Mouse (Mus musculus) stomach, embryonic 14.5 days (tissue): Measurements from ENCODE around the gene Pax7. TPM values are rescaled to one million over a fixed set of nuclear protein-coding genes. Genes with fewer than 3 reads are reported as not detected.
A peak's percentile ranks its signal among the peaks of the same experiment; 100 is the strongest.

Experiments
- ATAC-seq: fragments of 200-750 bp; cut with Nextera tagmentation; 2 replicates; pipeline ENCODE4 v1.8.0; 2017; ENCODE audit warnings: low read depth, moderate TSS enrichment; ENCODE audit not compliant: insufficient number of reproducible peaks, insufficient read depth, low FRiP score
- H3K27ac ChIP-seq: fragments of 300-500 bp; sonication (generic); 2 replicates; pipeline ENCODE4 v1.5.1; 2014; ENCODE audit warnings: mild to moderate bottlenecking, low read length, moderate library complexity, mixed read lengths
- H3K27me3 ChIP-seq: fragments of 300-500 bp; sonication (generic); 2 replicates; pipeline ENCODE4 v1.6.1; 2014; ENCODE audit warnings: low read length, control low read depth, mixed read lengths; ENCODE audit not compliant: control insufficient read depth, insufficient read depth
- H3K36me3 ChIP-seq: fragments of 300-500 bp; sonication (generic); 2 replicates; pipeline ENCODE4 v1.6.1; 2014; ENCODE audit warnings: mild to moderate bottlenecking, control low read depth, low read length, moderate library complexity, mixed read lengths; ENCODE audit not compliant: control insufficient read depth, insufficient read depth
- H3K4me1 ChIP-seq: fragments of 300-500 bp; sonication (generic); 2 replicates; pipeline ENCODE4 v1.6.1; 2014; ENCODE audit warnings: low read length, control low read depth, mixed read lengths; ENCODE audit not compliant: control insufficient read depth, insufficient read depth
- H3K4me2 ChIP-seq: fragments of 300-500 bp; sonication (generic); replicated peaks from 2 replicates; pipeline ENCODE4 v1.6.1; 2014; ENCODE audit warnings: low read depth, low read length, control low read depth
- H3K4me3 ChIP-seq: fragments of 300-500 bp; sonication (generic); 2 replicates; pipeline ENCODE4 v1.5.1; 2014; ENCODE audit warnings: low read depth, low read length, control low read depth
- H3K9ac ChIP-seq: fragments of 300-500 bp; sonication (generic); replicated peaks from 2 replicates; pipeline ENCODE4 v1.6.1; 2014; ENCODE audit warnings: low read depth, mild to moderate bottlenecking, control low read depth, low read length, moderate library complexity, mixed read lengths
- H3K9me3 ChIP-seq: fragments of 300-500 bp; sonication (generic); 2 replicates; pipeline ENCODE4 v1.6.1; 2016; ENCODE audit warnings: low read depth, low read length, control low read depth; ENCODE audit not compliant: control insufficient read depth
- WGBS: fragments of 180-500 bp; shearing (Covaris S2); extraction: QIAGEN DNeasy Blood & Tissue Kit; methylation state at CpG from one replicate; pipeline ENCODE4 v1.1.7; 2014; 5-methylcytosine and 5-hydroxymethylcytosine counted together
- polyA plus RNA-seq: library from polyadenylated mRNA; unstranded; fragments of >200 nt; fragmentation: Nextera tagmentation; extraction: Ambion mirVana; gene quantifications from 2 replicates; pipeline ENCODE4 v1.2.1, GENCODE M21; 2014

Pax7 gene
- polyA plus RNA-seq, 1 experiment from 2014 or later: not detected

- Histone ChIP-seq H3K27ac (no peak overlapping the region), H3K9ac (no peak overlapping the region), H3K36me3 (no peaks in the 10 kb centered on the region), H3K4me1 (no peaks in the 10 kb centered on the region), H3K9me3 (no peaks in the 10 kb centered on the region), H3K4me2 (no peak overlapping the region), H3K27me3 (peaks cover 80% of the 10 kb centered on the region), H3K4me3 (no peak overlapping the region)
- WGBS: 4% methylated on average over 8 of the region's 8 CpGs
- ATAC-seq: no peak
Measured at GRCm38 (mm10) chr4:139836196-139836595, 2.9 kb upstream of the Pax7 start.

- WGBS: 5% methylated on average over 17 of the region's 17 CpGs
- Histone ChIP-seq H3K36me3 (no peaks in the 10 kb centered on the region), H3K9ac (no peak overlapping the region), H3K27me3 (peaks cover 87% of the 10 kb centered on the region), H3K4me1 (no peaks in the 10 kb centered on the region), H3K4me2 (peak overlapping the region; percentile 16; the same call in 1 of the 2 replicates), H3K9me3 (no peaks in the 10 kb centered on the region), H3K4me3 (no peak overlapping the region), H3K27ac (no peak overlapping the region)
- ATAC-seq: no peak
Measured at GRCm38 (mm10) chr4:139833817-139834401, 581 bp upstream of the Pax7 start.

- Histone ChIP-seq H3K27me3 (peaks cover 85% of the 10 kb centered on the region), H3K4me1 (0 out of 2 replicates have a peak, but pooled peaks cover 2% of the 10 kb centered on the region), H3K4me2 (peak overlapping the region; percentile 16), H3K36me3 (no peaks in the 10 kb centered on the region), H3K27ac (no peak overlapping the region), H3K4me3 (0 out of 2 replicates have a peak overlapping the region, but pooled peaks have one; percentile 10), H3K9me3 (no peaks in the 10 kb centered on the region), H3K9ac (no peak overlapping the region)
- ATAC-seq: no peak
- under 1% methylated on average over 51 of the region's 55 CpGs for WGBS
Measured at GRCm38 (mm10) chr4:139832281-139833035, 870 bp downstream of the Pax7 start.

- no peaks in the 10 kb centered on the region for H3K36me3 ChIP-seq
- H3K27ac ChIP-seq: no peak overlapping the region
- no peak overlapping the region for H3K4me2 ChIP-seq
- H3K4me1 ChIP-seq: 0 out of 2 replicates have a peak, but pooled peaks cover 2% of the 10 kb centered on the region
- ATAC-seq: no peak
- 1% methylated on average over 57 of the region's 57 CpGs for WGBS
- peaks cover 85% of the 10 kb centered on the region for H3K27me3 ChIP-seq
- H3K9ac ChIP-seq: no peak overlapping the region
- no peaks in the 10 kb centered on the region for H3K9me3 ChIP-seq
- H3K4me3 ChIP-seq: no peak overlapping the region
Measured at GRCm38 (mm10) chr4:139831501-139832230, 1.7 kb downstream of the Pax7 start.

DNA sequence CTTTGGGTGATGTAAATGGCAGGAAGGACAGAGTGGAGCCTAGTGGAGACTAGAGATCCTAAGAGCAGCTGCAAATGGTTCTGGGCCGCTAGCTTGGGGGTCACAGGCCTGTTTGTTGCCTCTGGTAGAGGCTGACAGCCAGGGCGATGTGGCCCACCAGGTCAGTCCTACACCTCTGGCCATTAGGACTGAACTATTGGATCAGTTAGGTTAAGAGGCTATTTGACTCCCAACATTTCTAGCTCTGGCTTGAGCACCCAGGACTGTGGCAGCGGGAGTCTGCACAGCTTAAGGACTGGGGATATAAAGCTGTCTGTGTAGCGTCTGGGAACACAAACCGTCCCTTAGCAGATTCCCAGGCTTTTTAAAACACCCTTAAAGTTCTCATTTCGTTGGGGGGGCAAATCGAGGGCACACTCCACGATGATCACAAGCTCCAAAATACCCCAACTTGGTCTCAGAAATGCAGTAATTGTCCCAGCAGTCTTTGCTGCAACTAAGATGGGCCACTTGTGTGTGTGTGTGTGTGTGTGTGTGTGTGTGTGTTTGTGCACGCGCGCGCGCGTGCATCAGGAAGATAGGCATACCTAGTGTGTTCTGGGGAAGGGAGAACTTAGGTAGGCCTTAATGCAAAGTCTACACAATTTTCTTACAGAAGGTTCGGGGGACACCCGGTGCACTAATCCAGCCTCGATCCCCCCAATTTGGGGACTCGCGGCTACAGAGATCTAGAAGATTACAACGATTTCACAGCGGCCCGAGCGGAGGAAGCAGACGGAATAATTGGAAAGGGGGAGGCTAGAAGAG is 2.5 kb downstream of the Pax7 start:
- peaks cover 84% of the 10 kb centered on the region for H3K27me3 ChIP-seq
- WGBS: under 1% methylated on average over 24 of the region's 24 CpGs
- H3K36me3 ChIP-seq: no peaks in the 10 kb centered on the region
- ATAC-seq: no peak
- H3K4me2 ChIP-seq: no peak overlapping the region
- no peak overlapping the region for H3K27ac ChIP-seq
- no peak overlapping the region for H3K9ac ChIP-seq
- no peak overlapping the region for H3K4me3 ChIP-seq
- H3K4me1 ChIP-seq: 0 out of 2 replicates have a peak, but pooled peaks cover 2% of the 10 kb centered on the region
- no peaks in the 10 kb centered on the region for H3K9me3 ChIP-seq

- Histone ChIP-seq H3K4me2 (no peak overlapping the region), H3K9ac (no peak overlapping the region)
Measured at GRCm38 (mm10) chr4:139830053-139830452, 3.3 kb downstream of the Pax7 start.

DNA sequence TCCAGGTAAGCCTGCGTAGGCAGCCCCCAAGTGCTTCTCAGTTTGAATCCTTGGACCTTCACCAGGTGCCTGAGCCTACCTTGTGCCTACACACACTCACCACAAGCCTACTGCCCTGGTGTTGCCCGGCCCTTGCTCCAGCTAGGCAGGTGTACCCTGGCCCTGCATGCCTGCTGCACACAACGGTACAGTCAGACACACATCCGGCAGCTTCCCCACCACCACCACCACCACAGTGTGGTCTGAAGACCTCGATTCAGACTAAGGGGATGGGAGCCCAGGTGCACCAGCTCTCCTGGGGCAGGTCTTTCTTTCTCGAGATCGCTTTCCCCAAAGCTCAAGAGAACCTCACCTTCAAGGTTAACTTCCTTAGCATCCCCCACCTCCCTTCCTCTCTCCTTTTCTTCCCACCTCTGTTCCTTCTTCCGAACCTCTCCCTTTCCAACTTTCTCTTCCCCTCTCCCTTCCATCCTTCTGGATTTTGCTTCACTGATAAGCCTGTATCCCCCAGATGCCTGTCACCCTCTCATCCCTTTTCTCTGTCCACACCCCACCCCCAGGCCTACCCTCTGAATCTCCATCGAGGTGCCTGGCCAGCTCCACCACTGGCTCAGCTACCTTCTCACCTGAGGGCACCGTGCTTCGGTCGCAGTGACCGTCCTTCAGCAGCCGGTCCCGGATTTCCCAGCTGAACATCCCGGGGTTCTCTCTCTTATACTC is 4.3 kb downstream of the Pax7 start:
- Histone ChIP-seq H3K4me3 (no peak overlapping the region), H3K36me3 (no peaks in the 10 kb centered on the region), H3K27ac (no peak overlapping the region), H3K27me3 (peaks cover 79% of the 10 kb centered on the region), H3K4me2 (no peak overlapping the region), H3K4me1 (0 out of 2 replicates have a peak, but pooled peaks cover 2% of the 10 kb centered on the region), H3K9ac (no peak overlapping the region), H3K9me3 (no peaks in the 10 kb centered on the region)
- WGBS: 5% methylated on average over 16 of the region's 16 CpGs
- no peak for ATAC-seq

More at GRCm38 (mm10) chr4:139830053-139830452, 3.3 kb downstream of the Pax7 start:
- no peaks in the 10 kb centered on the region for H3K36me3 ChIP-seq
- 0 out of 2 replicates have a peak, but pooled peaks cover 2% of the 10 kb centered on the region for H3K4me1 ChIP-seq
- no peaks in the 10 kb centered on the region for H3K9me3 ChIP-seq
- ATAC-seq: no peak
- H3K27ac ChIP-seq: no peak overlapping the region
- H3K27me3 ChIP-seq: peaks cover 79% of the 10 kb centered on the region
- H3K4me3 ChIP-seq: no peak overlapping the region
- 2% methylated on average over 14 of the region's 14 CpGs for WGBS
